Mouse (Mus musculus) kidney, embryonic 14.5 days (tissue): ENCODE data around the gene Chmp1a. TPM values are rescaled to one million over a fixed set of nuclear protein-coding genes. Genes with fewer than 3 reads are reported as not detected.
"Not testable (repeated sequence)": the region's sequence is repeated elsewhere in the genome, so short reads cannot be mapped to it uniquely, and the experiment has no call there.

Experiments
- ATAC-seq: fragments of 200-750 bp; cut with Nextera tagmentation; 2 replicates; pipeline ENCODE4 v1.8.0; 2017; ENCODE audit warnings: moderate number of reproducible peaks, mild to moderate bottlenecking, moderate TSS enrichment, moderate library complexity; ENCODE audit not compliant: low FRiP score, low TSS enrichment
- H3K27ac ChIP-seq: fragments of 300-500 bp; sonication (generic); 2 replicates; pipeline ENCODE4 v1.5.1; 2014; ENCODE audit warnings: low read depth, mild to moderate bottlenecking, low read length, moderate library complexity, mixed read lengths
- H3K27me3 ChIP-seq: fragments of 300-500 bp; sonication (generic); 2 replicates; pipeline ENCODE4 v1.6.1; 2014; ENCODE audit warnings: mild to moderate bottlenecking, low read length; ENCODE audit not compliant: control insufficient read depth, insufficient read depth
- H3K36me3 ChIP-seq: fragments of 300-500 bp; sonication (generic); 2 replicates; pipeline ENCODE4 v1.6.1; 2014; ENCODE audit warnings: low read length, mixed read lengths; ENCODE audit not compliant: control insufficient read depth, insufficient read depth
- H3K4me1 ChIP-seq: fragments of 300-500 bp; sonication (generic); 2 replicates; pipeline ENCODE4 v1.6.1; 2014; ENCODE audit warnings: low read length, mixed read lengths; ENCODE audit not compliant: control insufficient read depth, insufficient read depth
- H3K4me2 ChIP-seq: fragments of 300-500 bp; sonication (generic); replicated peaks from 2 replicates; pipeline ENCODE4 v1.6.1; 2014; ENCODE audit warnings: low read depth, mild to moderate bottlenecking, low read length
- H3K4me3 ChIP-seq: fragments of 300-500 bp; sonication (generic); 2 replicates; pipeline ENCODE4 v1.5.1; 2014; ENCODE audit warnings: mild to moderate bottlenecking, low read length
- H3K9ac ChIP-seq: fragments of 300-500 bp; sonication (generic); 2 replicates; pipeline ENCODE4 v1.6.1; 2014; ENCODE audit warnings: low read depth, mild to moderate bottlenecking, low read length, moderate library complexity
- H3K9me3 ChIP-seq: fragments of 300-500 bp; sonication (generic); 2 replicates; pipeline ENCODE4 v1.6.1; 2016; ENCODE audit warnings: low read length; ENCODE audit not compliant: control insufficient read depth
- WGBS: fragments of 180-500 bp; shearing (Covaris S2); extraction: QIAGEN DNeasy Blood & Tissue Kit; methylation state at CpG from one replicate; pipeline ENCODE4 v1.1.7; 2014; 5-methylcytosine and 5-hydroxymethylcytosine counted together
- polyA plus RNA-seq: library from polyadenylated mRNA; unstranded; fragments of >200 nt; fragmentation: Nextera tagmentation; extraction: Ambion mirVana; gene quantifications from 2 replicates; pipeline ENCODE4 v1.2.1, GENCODE M21; 2014

Gene Chmp1a
- 78.5 and 85.2 TPM in 2 replicates for polyA plus RNA-seq

DNA sequence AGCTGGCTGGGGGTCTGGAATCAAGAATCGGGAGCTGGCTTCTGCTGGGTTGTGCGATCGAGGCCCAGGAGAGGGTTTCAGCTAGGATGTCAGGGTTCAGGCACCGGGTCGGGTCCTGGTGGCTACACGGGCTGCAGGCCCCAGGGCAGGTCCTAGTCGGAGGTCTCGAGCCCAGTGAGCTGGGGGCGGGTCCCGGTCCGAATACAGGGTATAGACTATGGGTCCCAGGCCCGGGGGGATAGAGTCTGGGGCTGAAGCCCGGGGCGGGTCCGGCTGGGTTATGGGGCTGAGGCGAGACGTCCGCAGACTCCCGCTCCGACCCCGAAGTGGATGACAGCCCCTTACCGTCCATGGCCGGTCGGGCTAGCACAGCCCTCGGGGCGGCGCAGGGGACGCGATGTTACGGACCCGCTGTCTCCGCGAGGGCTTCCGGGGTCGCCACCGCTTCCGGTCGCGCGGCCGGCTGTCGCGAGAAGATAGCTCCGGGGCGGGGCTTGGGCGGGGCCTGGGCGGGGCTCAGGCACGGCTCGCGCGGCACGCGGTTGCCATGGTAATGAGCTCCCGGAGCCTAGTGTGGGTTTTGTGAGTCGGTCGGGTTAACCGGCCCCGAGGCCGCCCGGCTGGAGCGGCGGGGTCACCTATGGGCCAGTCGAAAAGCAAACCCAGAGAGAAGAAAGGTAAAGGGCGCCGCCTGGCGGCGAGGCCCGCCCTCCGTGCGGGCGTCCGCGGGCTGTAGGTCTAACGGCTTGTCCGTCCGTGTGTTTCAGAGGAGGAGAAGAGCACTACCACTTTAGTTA is at the start of gene Chmp1a, which contains the start of gene Spata33:
Chmp1a (minus strand) TSS at position 443 of the 797 bp plus-strand sequence.
Spata33 (plus strand) TSS at position 512 of the 797 bp plus-strand sequence.
- Histone ChIP-seq H3K4me1 (peaks cover 14% of the 10 kb centered on the region), H3K4me2 (peak within 1 kb of the TSS; percentile 89), H3K36me3 (peaks cover 21% of the 10 kb centered on the region), H3K27me3 (no peaks in the 10 kb centered on the region), H3K4me3 (peak within 1 kb of the TSS; percentile 95), H3K27ac (peak within 1 kb of the TSS; percentile 32; the same call in 1 of the 2 replicates), H3K9me3 (no peaks in the 10 kb centered on the region), H3K9ac (peak within 1 kb of the TSS; percentile 93)
- 2% methylated on average over 67 of the region's 76 CpGs for WGBS
- peak; percentile 97 for ATAC-seq

- H3K9ac ChIP-seq, ATAC-seq, H3K4me2 ChIP-seq, H3K27me3 ChIP-seq, H3K27ac ChIP-seq, H3K4me3 ChIP-seq, H3K9me3 ChIP-seq: not testable (repeated sequence)
- WGBS, result 94% methylated on average over 8 of the region's 8 CpGs
- H3K4me1 ChIP-seq, result peaks cover 16% of the 10 kb centered on the region
- peaks cover 50% of the 10 kb centered on the region for H3K36me3 ChIP-seq
Observed at GRCm38 (mm10) chr8:123257593-123257992, 45.0 kb upstream of the Chmp1a start.

- no peaks in the 10 kb centered on the region for H3K9me3 ChIP-seq
- H3K4me1 ChIP-seq, result peaks cover 19% of the 10 kb centered on the region
- H3K4me3 ChIP-seq, result no peak overlapping the region
- peaks cover 50% of the 10 kb centered on the region for H3K36me3 ChIP-seq
- no peaks in the 10 kb centered on the region for H3K27me3 ChIP-seq
- no peak overlapping the region for H3K4me2 ChIP-seq
- no peak overlapping the region for H3K27ac ChIP-seq
- 93% methylated on average over 3 of the region's 3 CpGs for WGBS
- H3K9ac ChIP-seq, result no peak overlapping the region
- ATAC-seq, result no peak
Observed at GRCm38 (mm10) chr8:123257114-123257513, 44.6 kb upstream of the Chmp1a start.

DNA sequence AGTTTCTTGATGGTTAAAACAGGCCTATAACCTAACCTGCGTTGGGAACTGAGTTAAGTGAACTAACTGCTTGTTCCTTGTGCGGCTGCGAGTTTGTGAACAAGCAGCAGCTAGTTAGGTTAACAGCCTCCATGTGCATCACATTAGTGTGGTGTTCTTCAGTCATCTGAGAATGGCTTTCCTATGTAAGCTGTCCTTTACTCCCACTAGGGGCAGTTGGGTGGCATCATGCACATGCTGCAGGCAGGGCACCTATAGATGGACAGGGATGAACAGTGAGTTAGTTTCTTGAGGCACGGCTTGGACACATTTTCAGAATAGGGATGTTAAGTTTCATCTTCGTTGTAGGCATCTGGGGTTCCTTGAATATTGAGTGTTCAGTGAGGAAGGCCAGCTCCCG is 42.6 kb upstream of the Chmp1a start:
- Histone ChIP-seq H3K4me3 (peak overlapping the region; percentile 98), H3K9me3 (no peaks in the 10 kb centered on the region), H3K9ac (peak overlapping the region; percentile 96; the same call in 1 of the 2 replicates), H3K27ac (no peak overlapping the region), H3K4me1 (peaks cover 19% of the 10 kb centered on the region), H3K4me2 (peak overlapping the region; percentile 95), H3K36me3 (peaks cover 51% of the 10 kb centered on the region), H3K27me3 (no peaks in the 10 kb centered on the region)
- 69% methylated on average over 6 of the region's 6 CpGs for WGBS
- no peak for ATAC-seq

GRCm38 (mm10) chr8:123254099-123254885 is 41.7 kb upstream of the Chmp1a start, which contains the start of the genes Zfp276 and Vps9d1:
Gene Zfp276, plus strand, starts transcription at chr8:123254195.
Gene Vps9d1, minus strand, starts transcription at chr8:123254348.
- ATAC-seq, result peak; percentile 96
- peaks cover 48% of the 10 kb centered on the region for H3K36me3 ChIP-seq
- peaks cover 19% of the 10 kb centered on the region for H3K4me1 ChIP-seq
- H3K9me3 ChIP-seq, result no peaks in the 10 kb centered on the region
- WGBS, result under 1% methylated on average over 87 of the region's 99 CpGs
- peak within 1 kb of the TSS; percentile 96 for H3K9ac ChIP-seq
- H3K4me3 ChIP-seq, result peak within 1 kb of the TSS; percentile 98
- H3K27ac ChIP-seq, result peak within 1 kb of the TSS; percentile 80
- H3K27me3 ChIP-seq, result no peaks in the 10 kb centered on the region
- H3K4me2 ChIP-seq, result peak within 1 kb of the TSS; percentile 95

GRCm38 (mm10) chr8:123253451-123254098 is 41.0 kb upstream of the Chmp1a start:
- H3K9ac ChIP-seq, result peak overlapping the region; percentile 96
- H3K4me2 ChIP-seq, result peak overlapping the region; percentile 95
- H3K4me3 ChIP-seq, result peak overlapping the region; percentile 98
- peak; percentile 60 for ATAC-seq
- WGBS, result under 1% methylated on average over 39 of the region's 40 CpGs
- peaks cover 49% of the 10 kb centered on the region for H3K36me3 ChIP-seq
- H3K27me3 ChIP-seq, result no peaks in the 10 kb centered on the region
- peaks cover 19% of the 10 kb centered on the region for H3K4me1 ChIP-seq
- H3K27ac ChIP-seq, result peak overlapping the region; percentile 80
- no peaks in the 10 kb centered on the region for H3K9me3 ChIP-seq

DNA sequence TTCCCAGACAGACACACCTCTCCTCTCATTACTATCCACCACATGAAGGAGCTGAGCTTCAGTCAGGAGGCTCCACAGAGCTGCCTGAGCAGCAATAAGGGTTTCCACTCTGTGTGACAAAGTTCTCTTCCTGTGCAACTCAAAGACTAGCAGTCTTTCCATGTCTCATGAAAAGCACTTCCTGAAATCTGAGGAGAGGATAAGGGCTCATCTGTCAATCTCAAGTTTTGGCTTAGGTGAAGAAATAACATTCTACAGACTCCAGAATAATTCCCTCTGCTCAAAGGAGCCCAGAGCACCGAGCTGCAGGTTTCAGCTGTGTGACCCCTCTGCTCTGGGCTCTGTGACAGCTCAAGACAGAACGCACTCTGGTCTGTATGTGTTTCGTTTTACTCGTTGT is 40.4 kb upstream of the Chmp1a start:
- H3K9me3 ChIP-seq, result no peaks in the 10 kb centered on the region
- peaks cover 19% of the 10 kb centered on the region for H3K4me1 ChIP-seq
- no peak overlapping the region for H3K27ac ChIP-seq
- peaks cover 49% of the 10 kb centered on the region for H3K36me3 ChIP-seq
- H3K4me3 ChIP-seq, result peak overlapping the region; percentile 98
- no peaks in the 10 kb centered on the region for H3K27me3 ChIP-seq
- WGBS, result 39% methylated on average over 4 of the region's 4 CpGs
- H3K4me2 ChIP-seq, result peak overlapping the region; percentile 95
- ATAC-seq, result no peak
- H3K9ac ChIP-seq, result peak overlapping the region; percentile 96; the same call in 1 of the 2 replicates

DNA sequence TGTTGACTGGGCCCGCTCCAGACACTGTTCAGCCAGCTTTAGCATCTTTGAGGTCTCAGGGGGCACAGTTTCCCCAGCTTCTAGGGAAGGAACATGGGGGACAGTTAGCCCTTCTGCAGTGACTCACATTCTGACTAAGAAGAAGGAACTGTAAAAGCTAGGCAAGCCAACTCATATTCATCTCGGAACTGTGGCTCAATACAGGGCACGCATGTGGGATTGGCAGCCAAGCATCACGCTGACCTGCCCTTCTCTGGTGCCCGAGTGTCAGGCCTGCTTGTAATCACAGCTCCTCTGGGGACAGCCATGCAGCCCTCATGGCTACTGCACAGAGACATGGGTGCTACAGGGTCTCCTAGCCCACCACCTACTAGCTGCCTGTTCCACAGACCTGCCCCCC is 38.4 kb upstream of the Chmp1a start:
- Histone ChIP-seq H3K4me1 (peaks cover 19% of the 10 kb centered on the region), H3K4me2 (no peak overlapping the region), H3K9ac (no peak overlapping the region), H3K27me3 (no peaks in the 10 kb centered on the region), H3K9me3 (no peaks in the 10 kb centered on the region), H3K4me3 (no peak overlapping the region), H3K36me3 (peaks cover 52% of the 10 kb centered on the region), H3K27ac (no peak overlapping the region)
- no peak for ATAC-seq
- WGBS, result 95% methylated on average over 5 of the region's 5 CpGs
